Mouse (Mus musculus): Measurements from ENCODE around the gene Ptk7. TPM values are rescaled to one million over a fixed set of nuclear protein-coding genes. Genes with fewer than 3 reads are reported as not detected.
A peak's percentile ranks its signal among the peaks of the same experiment; 100 is the strongest.

Gene Ptk7
- total RNA-seq, 2 experiments from 2014 or later: 3.6 to 3.7 TPM

- peak; percentile 90 for ATAC-seq (replicated peaks; ENCODE audit: poor library complexity, severe bottlenecking)
Observed at GRCm38 (mm10) chr17:46545813-46546564, 83.3 kb downstream of the Ptk7 start, which contains the start of gene Cul9. Cul9 (minus strand) TSS chr17:46546388.

GRCm38 (mm10) chr17:46543661-46544060, 85.6 kb downstream of the Ptk7 start:
- no peak for ATAC-seq (replicated peaks; ENCODE audit: poor library complexity, severe bottlenecking)

- peak; percentile 71 for ATAC-seq (replicated peaks; ENCODE audit: poor library complexity, severe bottlenecking)
Observed at GRCm38 (mm10) chr17:46525579-46526307, 103.6 kb downstream of the Ptk7 start.

GRCm38 (mm10) chr17:46525065-46525464, 104.2 kb downstream of the Ptk7 start:
- no peak for ATAC-seq (replicated peaks; ENCODE audit: poor library complexity, severe bottlenecking)

GRCm38 (mm10) chr17:46521963-46522668, 107.2 kb downstream of the Ptk7 start:
- no peak for ATAC-seq (replicated peaks; ENCODE audit: poor library complexity, severe bottlenecking)

- no peak for ATAC-seq (replicated peaks; ENCODE audit: poor library complexity, severe bottlenecking)
Observed at GRCm38 (mm10) chr17:46521174-46521573, 108.1 kb downstream of the Ptk7 start.

GRCm38 (mm10) chr17:46520385-46520979, 108.8 kb downstream of the Ptk7 start:
- ATAC-seq (replicated peaks; ENCODE audit: poor library complexity, severe bottlenecking): peak; percentile 64

GRCm38 (mm10) chr17:46519971-46520370, 109.3 kb downstream of the Ptk7 start:
- ATAC-seq (replicated peaks; ENCODE audit: poor library complexity, severe bottlenecking): no peak

Other genes starting within 250 kb of the Ptk7 start
- gene Zfp318, start 245.8 kb downstream of the Ptk7 start, total RNA-seq (2014; fragmentation: Nextera tagmentation): 8.0 and 9.8 TPM in 2 replicates
- 5.6 and 13.8 TPM in 2 replicates for gene Zfp318, start 245.8 kb downstream of the Ptk7 start, total RNA-seq (2017)
- gene Crip3, start 200.6 kb downstream of the Ptk7 start, total RNA-seq (2014; fragmentation: Nextera tagmentation): not detected in 2 replicates
- gene Crip3, start 200.6 kb downstream of the Ptk7 start, total RNA-seq (2017): not detected in 2 replicates
- gene Slc22a7, start 191.0 kb downstream of the Ptk7 start, total RNA-seq (2014; fragmentation: Nextera tagmentation): not detected in 2 replicates
- not detected in 2 replicates for gene Slc22a7, start 191.0 kb downstream of the Ptk7 start, total RNA-seq (2017)
- 0.09 TPM in 1 of 2 replicates, not detected in the other for gene Ttbk1, start 141.8 kb downstream of the Ptk7 start, total RNA-seq (2014; fragmentation: Nextera tagmentation)
- not detected in 2 replicates for gene Ttbk1, start 141.8 kb downstream of the Ptk7 start, total RNA-seq (2017)
- 33.1 and 50.1 TPM in 2 replicates for gene Dnph1, start 132.8 kb downstream of the Ptk7 start, total RNA-seq (2014; fragmentation: Nextera tagmentation)
- gene Dnph1, start 132.8 kb downstream of the Ptk7 start, total RNA-seq (2017): 18.8 and 25.8 TPM in 2 replicates
- 14.2 and 34.8 TPM in 2 replicates for gene Cul9, start 83.1 kb downstream of the Ptk7 start, total RNA-seq (2014; fragmentation: Nextera tagmentation)
- 7.5 and 8.9 TPM in 2 replicates for gene Cul9, start 83.1 kb downstream of the Ptk7 start, total RNA-seq (2017)
- 27.4 and 42.7 TPM in 2 replicates for gene Srf, start 73.3 kb downstream of the Ptk7 start, total RNA-seq (2014; fragmentation: Nextera tagmentation)
- gene Srf, start 73.3 kb downstream of the Ptk7 start, total RNA-seq (2017): 29.6 and 47.7 TPM in 2 replicates
- 5.6 and 8.5 TPM in 2 replicates for gene Klc4, start 16.5 kb upstream of the Ptk7 start, total RNA-seq (2014; fragmentation: Nextera tagmentation)
- 7.9 and 11.5 TPM in 2 replicates for gene Klc4, start 16.5 kb upstream of the Ptk7 start, total RNA-seq (2017)
- 106 and 113 TPM in 2 replicates for gene Mrpl2, start 16.7 kb upstream of the Ptk7 start, total RNA-seq (2014; fragmentation: Nextera tagmentation)
- gene Mrpl2, start 16.7 kb upstream of the Ptk7 start, total RNA-seq (2017): 103 and 133 TPM in 2 replicates
- gene Cul7, start 20.8 kb upstream of the Ptk7 start, total RNA-seq (2014; fragmentation: Nextera tagmentation): 16.8 and 21.6 TPM in 2 replicates
- 10.0 and 13.2 TPM in 2 replicates for gene Cul7, start 20.8 kb upstream of the Ptk7 start, total RNA-seq (2017)
- 15.7 and 21.3 TPM in 2 replicates for gene Rrp36, start 44.8 kb upstream of the Ptk7 start, total RNA-seq (2014; fragmentation: Nextera tagmentation)
- 48.2 and 66.9 TPM in 2 replicates for gene Rrp36, start 44.8 kb upstream of the Ptk7 start, total RNA-seq (2017)
- gene Mea1, start 49.3 kb upstream of the Ptk7 start, total RNA-seq (2014; fragmentation: Nextera tagmentation): 56.5 and 76.8 TPM in 2 replicates
- 73.8 and 82.4 TPM in 2 replicates for gene Mea1, start 49.3 kb upstream of the Ptk7 start, total RNA-seq (2017)
- 62.5 and 77.9 TPM in 2 replicates for gene Klhdc3, start 51.4 kb upstream of the Ptk7 start, total RNA-seq (2014; fragmentation: Nextera tagmentation)
- 26.8 and 30.9 TPM in 2 replicates for gene Klhdc3, start 51.4 kb upstream of the Ptk7 start, total RNA-seq (2017)
- gene Ppp2r5d, start 75.6 kb upstream of the Ptk7 start, total RNA-seq (2014; fragmentation: Nextera tagmentation): 48.7 and 49.3 TPM in 2 replicates
- gene Ppp2r5d, start 75.6 kb upstream of the Ptk7 start, total RNA-seq (2017): 45.9 and 57.1 TPM in 2 replicates
- gene Pex6, start 82.0 kb upstream of the Ptk7 start, total RNA-seq (2014; fragmentation: Nextera tagmentation): 9.7 and 22.9 TPM in 2 replicates
- 11.3 and 13.2 TPM in 2 replicates for gene Pex6, start 82.0 kb upstream of the Ptk7 start, total RNA-seq (2017)
- gene Gnmt, start 99.7 kb upstream of the Ptk7 start, total RNA-seq (2014; fragmentation: Nextera tagmentation): 1.1 TPM in 1 of 2 replicates, not detected in the other
- gene Gnmt, start 99.7 kb upstream of the Ptk7 start, total RNA-seq (2017): 1.0 TPM in 1 of 2 replicates, not detected in the other
- 68.6 and 80.8 TPM in 2 replicates for gene Cnpy3, start 122.7 kb upstream of the Ptk7 start, total RNA-seq (2014; fragmentation: Nextera tagmentation)
- gene Cnpy3, start 122.7 kb upstream of the Ptk7 start, total RNA-seq (2017): 100 and 121 TPM in 2 replicates
- 1.3 TPM in 1 of 2 replicates, not detected in the other for gene Ptcra, start 134.2 kb upstream of the Ptk7 start, total RNA-seq (2014; fragmentation: Nextera tagmentation)
- gene Ptcra, start 134.2 kb upstream of the Ptk7 start, total RNA-seq (2017): not detected in 2 replicates
- gene 2310039H08Rik, start 143.1 kb upstream of the Ptk7 start, total RNA-seq (2014; fragmentation: Nextera tagmentation): 18.0 and 37.9 TPM in 2 replicates
- gene 2310039H08Rik, start 143.1 kb upstream of the Ptk7 start, total RNA-seq (2017): 21.5 and 26.9 TPM in 2 replicates
- gene Rpl7l1, start 153.2 kb upstream of the Ptk7 start, total RNA-seq (2014; fragmentation: Nextera tagmentation): 77.5 and 102 TPM in 2 replicates
- gene Rpl7l1, start 153.2 kb upstream of the Ptk7 start, total RNA-seq (2017): 153 and 206 TPM in 2 replicates
- gene Bicral, start 229.0 kb upstream of the Ptk7 start, total RNA-seq (2014; fragmentation: Nextera tagmentation): 24.6 and 25.8 TPM in 2 replicates
- gene Bicral, start 229.0 kb upstream of the Ptk7 start, total RNA-seq (2017): 9.0 and 11.7 TPM in 2 replicates

All from granulocyte monocyte progenitor cell, adult 5-6 weeks (primary cell).